Mouse (Mus musculus) CH12.LX (cell line): Measurements from ENCODE around the gene Ascc2. TPM values are rescaled to one million over a fixed set of nuclear protein-coding genes. Genes with fewer than 3 reads are reported as not detected.

ENCODE experiments used
- DNase-seq: peaks from one replicate; pipeline ENCODE4 v3.0.0-alpha.2; 2013; ENCODE audit errors: extremely low read depth
- H3K27ac ChIP-seq: 2 replicates; pipeline ENCODE4 v1.5.1; 2012; ENCODE audit warnings: low read depth, mild to moderate bottlenecking, control low read depth, moderate library complexity; ENCODE audit not compliant: insufficient read depth
- H3K27me3 ChIP-seq: replicated peaks from 2 replicates; pipeline ENCODE3; 2012; ENCODE audit warnings: inconsistent platforms
- H3K36me3 ChIP-seq, 2 experiments: replicated peaks in 1 of 2; 2 replicates each; pipeline versions ENCODE3 to v1.6.1; 2012; ENCODE audit warnings: inconsistent platforms in 1 of 2, low read length in 1 of 2, mild to moderate bottlenecking in 1 of 2, mixed read lengths in 1 of 2, moderate library complexity in 1 of 2; ENCODE audit not compliant: control insufficient read depth in 1 of 2, insufficient read depth in 1 of 2
- H3K4me1 ChIP-seq, 2 experiments: 2 replicates each; pipeline ENCODE4 v1.6.1; 2012; ENCODE audit warnings: inconsistent platforms in 1 of 2, moderate library complexity in 1 of 2; ENCODE audit not compliant: insufficient read depth in 2 of 2, control insufficient read depth in 1 of 2
- H3K4me2 ChIP-seq: 2 replicates; pipeline ENCODE4 v1.6.1; 2012; ENCODE audit warnings: low read depth, mild to moderate bottlenecking, control low read depth; ENCODE audit not compliant: poor library complexity, insufficient read depth, severe bottlenecking
- H3K4me3 ChIP-seq, 3 experiments: fragments of 150-350 bp in 1 of 3; sonication (generic) in 1 of 3; replicated peaks in 1 of 3; 2 replicates each; pipeline versions ENCODE3 to v1.5.1; 2011 to 2012; ENCODE audit warnings: low read depth in 2 of 3, low read length in 2 of 3, mild to moderate bottlenecking in 2 of 3, moderate library complexity in 2 of 3, control low read depth in 1 of 3, improper control_type of control experiment in 1 of 3, inconsistent platforms in 1 of 3, mixed read lengths in 1 of 3; ENCODE audit not compliant: poor library complexity in 1 of 3
- H3K79me2 ChIP-seq: replicated peaks from 2 replicates; pipeline ENCODE4 v1.6.1; 2012; ENCODE audit warnings: mild to moderate bottlenecking, moderate library complexity; ENCODE audit not compliant: control insufficient read depth, poor library complexity, insufficient read depth, severe bottlenecking; ENCODE audit errors: extremely low read depth
- H3K9ac ChIP-seq: 2 replicates; pipeline ENCODE4 v1.6.1; 2012; ENCODE audit warnings: low read depth, mild to moderate bottlenecking, control low read depth, moderate library complexity; ENCODE audit not compliant: insufficient read depth
- H3K9me3 ChIP-seq: replicated peaks from 2 replicates; pipeline ENCODE3; 2012; ENCODE audit warnings: low read length, inconsistent platforms, mixed read lengths
- BHLHE40 ChIP-seq: IDR thresholded peaks from 2 replicates; pipeline ENCODE4 v1.6.1; 2011; ENCODE audit warnings: mild to moderate bottlenecking, low read depth, low read length, improper control_type of control experiment
- CHD1 ChIP-seq: IDR thresholded peaks from 2 replicates; pipeline ENCODE4 v1.6.1; 2012; ENCODE audit warnings: low read depth, low read length, improper control_type of control experiment, inconsistent platforms
- CTCF ChIP-seq, 2 experiments: IDR thresholded peaks in 1 of 2; conservative IDR thresholded peaks in 1 of 2; 2 replicates each; pipeline ENCODE4 v1.5.1; 2011 to 2012; ENCODE audit warnings: low read depth in 2 of 2, low read length in 2 of 2, improper control_type of control experiment in 1 of 2, inconsistent platforms in 1 of 2, mild to moderate bottlenecking in 1 of 2, moderate library complexity in 1 of 2
- E2F4 ChIP-seq: IDR thresholded peaks from 2 replicates; pipeline ENCODE4 v1.6.1; 2011; ENCODE audit warnings: low read depth, low read length, improper control_type of control experiment; ENCODE audit not compliant: insufficient replicate concordance
- ELF1 ChIP-seq: IDR thresholded peaks from 2 replicates; pipeline ENCODE4 v1.6.1; 2014; ENCODE audit warnings: low read depth, mild to moderate bottlenecking, inconsistent platforms, low read length, improper control_type of control experiment
- ETS1 ChIP-seq: conservative IDR thresholded peaks from 2 replicates; pipeline ENCODE4 v1.6.1; 2012; ENCODE audit warnings: low read depth, mild to moderate bottlenecking, inconsistent platforms, low read length, improper control_type of control experiment, moderate library complexity
- GABPA ChIP-seq: IDR thresholded peaks from 2 replicates; pipeline ENCODE4 v1.6.1; 2012; ENCODE audit warnings: low read depth, low read length, improper control_type of control experiment, inconsistent platforms; ENCODE audit not compliant: insufficient replicate concordance
- IRF4 ChIP-seq: IDR thresholded peaks from 2 replicates; pipeline ENCODE4 v1.6.1; 2014; ENCODE audit warnings: low read depth, mild to moderate bottlenecking, inconsistent platforms, low read length, improper control_type of control experiment
- MAFK ChIP-seq: IDR thresholded peaks from 2 replicates; pipeline ENCODE4 v1.6.1; 2011; ENCODE audit warnings: low read length, improper control_type of control experiment; ENCODE audit not compliant: insufficient replicate concordance
- MAX ChIP-seq: IDR thresholded peaks from 2 replicates; pipeline ENCODE4 v1.6.1; 2011; ENCODE audit warnings: low read length, improper control_type of control experiment
- MAZ ChIP-seq: IDR thresholded peaks from 2 replicates; pipeline ENCODE4 v1.6.1; 2012; ENCODE audit warnings: low read depth, mild to moderate bottlenecking, inconsistent platforms, low read length, improper control_type of control experiment, moderate library complexity
- MXI1 ChIP-seq: IDR thresholded peaks from 2 replicates; pipeline ENCODE4 v1.6.1; 2011; ENCODE audit warnings: mild to moderate bottlenecking, low read depth, low read length, improper control_type of control experiment
- MYC ChIP-seq: IDR thresholded peaks from 2 replicates; pipeline ENCODE4 v1.6.1; 2011; ENCODE audit warnings: low read depth, mild to moderate bottlenecking, improper control_type of control experiment, low read length
- NELFE ChIP-seq: IDR thresholded peaks from 2 replicates; pipeline ENCODE4 v1.6.1; 2011; ENCODE audit warnings: low read depth, low read length, improper control_type of control experiment
- NRF1 ChIP-seq: IDR thresholded peaks from 2 replicates; pipeline ENCODE4 v1.6.1; 2014; ENCODE audit warnings: low read depth, mild to moderate bottlenecking, inconsistent platforms, low read length, improper control_type of control experiment, moderate library complexity
- PAX5 ChIP-seq: IDR thresholded peaks from 2 replicates; pipeline ENCODE4 v1.6.1; 2012; ENCODE audit warnings: low read length, inconsistent platforms, mixed read lengths
- POLR2A ChIP-seq: IDR thresholded peaks from 2 replicates; pipeline ENCODE4 v1.6.1; 2011; ENCODE audit warnings: low read depth, mild to moderate bottlenecking, improper control_type of control experiment, low read length
- RAD21 ChIP-seq: IDR thresholded peaks from 2 replicates; pipeline ENCODE4 v1.6.1; 2011; ENCODE audit warnings: low read depth, mild to moderate bottlenecking, low read length, improper control_type of control experiment, moderate library complexity
- SMC3 ChIP-seq: IDR thresholded peaks from 2 replicates; pipeline ENCODE4 v1.6.1; 2011; ENCODE audit warnings: low read depth, low read length, improper control_type of control experiment
- UBTF ChIP-seq: IDR thresholded peaks from 2 replicates; pipeline ENCODE4 v1.6.1; 2012; ENCODE audit warnings: low read depth, mild to moderate bottlenecking, inconsistent platforms, low read length, improper control_type of control experiment, moderate library complexity
- ZC3H11A ChIP-seq: IDR thresholded peaks from 2 replicates; pipeline ENCODE4 v1.6.1; 2012; ENCODE audit warnings: low read depth, mild to moderate bottlenecking, inconsistent platforms, low read length, improper control_type of control experiment
- ZMIZ1 ChIP-seq: IDR thresholded peaks from 2 replicates; pipeline ENCODE4 v1.6.1; 2012; ENCODE audit warnings: low read depth, mild to moderate bottlenecking, inconsistent platforms, low read length, improper control_type of control experiment
- ZNF384 ChIP-seq: IDR thresholded peaks from 2 replicates; pipeline ENCODE4 v1.6.1; 2012; ENCODE audit warnings: low read depth, low read length, improper control_type of control experiment, inconsistent platforms
- dilution Hi-C: fragments of 300-500 bp; cut with MboI; formaldehyde crosslinking; loops from 2 replicates; pipeline ENCODE4 v1.14.3; 2020; ENCODE audit warnings: low sequenced_read_pairs; ENCODE audit not compliant: extremely low pct_unique_long_range_greater_than_20kb, extremely low pct_ligation_motif_present
- in situ Hi-C: fragments of 300-500 bp; cut with MboI; formaldehyde crosslinking; loops from 3 replicates; pipeline ENCODE4 v1.14.3; 2019; ENCODE audit warnings: low sequenced_read_pairs, low pct_ligation_motif_present, low pct_unique_long_range_greater_than_20kb, mixed read lengths
- polyA plus RNA-seq: library from polyadenylated mRNA; unstranded; fragments of >175 nt; gene quantifications from 2 replicates; pipeline ENCODE4 v1.2.1, GENCODE M21; 2012; ENCODE audit warnings: low read depth; ENCODE audit not compliant: insufficient read length
- total RNA-seq, 2 experiments: library from RNA; depleted of rRNA; stranded (reverse); fragments of 300-350 nt in 1 of 2; fragments of >200 nt in 1 of 2; gene quantifications; 2 replicates each; pipeline ENCODE4 v1.2.3; 2012 to 2014

Ascc2 gene
- total and polyA plus RNA-seq, 3 experiments, result 25.1 to 52.9 (median 34.6) TPM

DNA sequence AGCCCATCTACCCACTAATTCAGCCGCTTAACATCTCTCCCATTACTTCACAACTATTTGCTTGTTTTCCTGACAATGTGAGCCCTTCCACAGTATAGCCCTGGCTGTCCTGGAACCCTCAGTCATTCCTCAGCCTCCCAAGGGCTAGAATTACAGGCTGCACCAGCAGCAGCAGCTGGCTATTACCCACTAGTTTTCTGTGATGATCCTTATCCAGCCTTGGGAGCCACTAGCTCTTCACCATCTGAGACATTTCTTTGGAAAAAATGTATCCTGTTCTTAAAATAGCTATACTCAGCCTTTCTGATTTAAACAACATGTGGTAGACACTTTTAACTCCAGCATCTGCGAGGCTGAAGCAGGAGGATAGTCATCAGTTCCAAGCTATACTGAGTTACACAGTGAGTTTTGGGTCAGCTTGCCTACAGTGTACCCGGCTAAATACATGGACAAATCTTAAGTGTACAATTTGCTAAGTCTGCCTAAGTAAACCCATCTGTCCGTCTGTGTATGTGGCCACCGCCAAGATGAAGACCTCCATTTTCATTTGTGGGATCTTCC is 685 bp upstream of the Ascc2 start:
- DNase-seq, result no peak
- Histone ChIP-seq H3K27me3 (peaks cover 14% of the 10 kb centered on the region), H3K27ac (no peak overlapping the region), H3K9me3 (no peaks in the 10 kb centered on the region), H3K4me1 (peaks cover 7 to 23% of the 10 kb centered on the region in 2 experiments; a peak in 3 of 4 replicates), H3K4me2 (peak overlapping the region; percentile 41), H3K79me2 (peaks cover 31% of the 10 kb centered on the region), H3K36me3 (peaks cover 8 to 25% of the 10 kb centered on the region in 2 experiments), H3K9ac (0 out of 2 replicates have a peak overlapping the region, but pooled peaks have one; percentile 5), H3K4me3 (peak overlapping the region; percentile 3 to 79 (median 51))
- in situ Hi-C loops, result loop anchor here (5.0 kb wide), 1 partner anchor 40 kb away; no protein-coding TSS in a partner anchor
- TF ChIP-seq POLR2A, result no peak
- TF ChIP-seq MAFK, result 0 out of 2 replicates have a peak, but pooled peaks have one; percentile 7
- no peak for TF ChIP-seq MAZ
- TF ChIP-seq MAX, result no peak
- no peak for TF ChIP-seq ZC3H11A
- no peak for TF ChIP-seq ETS1
- TF ChIP-seq NRF1, result no peak
- no peak for TF ChIP-seq ZMIZ1
- dilution Hi-C loops, result no loop called here

DNA sequence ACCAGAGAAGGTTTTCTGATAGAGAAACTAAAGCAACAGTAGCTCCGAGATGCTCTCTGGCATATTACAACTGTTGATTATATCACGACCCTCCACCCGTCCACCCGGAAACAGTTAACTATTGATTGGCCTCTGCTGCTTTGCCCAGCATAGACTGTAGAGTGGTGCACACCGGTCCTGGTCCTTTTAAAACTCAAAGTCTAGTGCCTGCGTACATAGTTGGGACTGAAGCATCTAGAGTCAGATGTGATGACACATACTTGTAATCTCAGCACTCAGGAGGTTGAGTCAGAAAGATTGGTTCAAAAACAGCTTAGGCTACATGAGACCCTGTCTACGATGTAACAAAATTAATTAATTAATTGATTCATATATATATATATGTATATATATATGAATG is 714 bp downstream of the Ascc2 start:
- in situ Hi-C loops (loop anchor here (5.0 kb wide), 1 partner anchor 41 kb away; no protein-coding TSS in a partner anchor), dilution Hi-C loops (no loop called here)
- peaks cover 7 to 23% of the 10 kb centered on the region in 2 experiments; a peak in 3 of 4 replicates for H3K4me1 ChIP-seq
- H3K27ac ChIP-seq, result 0 out of 2 replicates have a peak overlapping the region, but pooled peaks have one; percentile 19
- H3K36me3 ChIP-seq, result peaks cover 15 to 39% of the 10 kb centered on the region in 2 experiments
- peak overlapping the region; percentile 74 for H3K4me2 ChIP-seq
- no peak for TF ChIP-seq MAZ
- TF ChIP-seq NRF1, result no peak
- TF ChIP-seq CTCF (conservative IDR thresholded peaks at IDR 0.05 in 1 of 2, IDR thresholded peaks at IDR 0.05 in 1 of 2; ENCODE audit: low read depth in 2 of 2, low read length in 2 of 2), result no peak
- no peak for TF ChIP-seq UBTF
- TF ChIP-seq ZC3H11A, result no peak
- TF ChIP-seq MYC, result no peak
- no peak for TF ChIP-seq ZMIZ1
- TF ChIP-seq IRF4, result no peak
- no peak for TF ChIP-seq CHD1
- TF ChIP-seq GABPA, result no peak
- no peak for TF ChIP-seq SMC3
- TF ChIP-seq BHLHE40, result no peak
- TF ChIP-seq E2F4, result no peak
- no peak for TF ChIP-seq NELFE
- TF ChIP-seq ZNF384, result no peak
- TF ChIP-seq PAX5, result no peak
- no peak for TF ChIP-seq RAD21
- TF ChIP-seq MAFK, result no peak
- no peak for TF ChIP-seq MXI1
- TF ChIP-seq ELF1, result no peak
- peaks cover 11% of the 10 kb centered on the region for H3K27me3 ChIP-seq
- H3K9ac ChIP-seq, result peak overlapping the region; percentile 77
- H3K9me3 ChIP-seq, result no peaks in the 10 kb centered on the region
- peak overlapping the region; percentile 79 to 100 (median 87) for H3K4me3 ChIP-seq
- DNase-seq, result no peak
- peaks cover 31% of the 10 kb centered on the region for H3K79me2 ChIP-seq
